In the genomic region with DNA sequence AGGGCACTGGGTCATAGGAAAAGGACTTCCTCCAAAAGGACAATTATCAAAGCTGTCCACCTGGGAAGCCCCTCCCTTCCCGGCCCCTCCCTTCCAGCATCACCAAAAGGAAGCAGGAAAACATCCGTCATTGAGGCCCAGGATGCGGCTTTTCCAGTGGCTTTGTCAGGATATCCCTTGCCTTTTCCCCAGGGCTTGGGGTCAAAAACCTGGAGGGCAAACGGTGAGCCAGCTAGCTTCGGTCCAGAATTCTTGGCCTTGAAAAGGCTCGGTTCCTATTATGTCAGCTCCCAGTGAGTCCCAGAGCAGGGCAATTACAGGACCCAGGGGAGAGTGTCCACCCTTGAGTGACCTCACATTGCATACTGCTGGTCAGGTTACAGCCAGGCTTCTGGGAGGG, we compare ENCODE assay signal across 19 mouse cellular contexts. TPM values are rescaled to one million over a fixed set of nuclear protein-coding genes. Genes with fewer than 3 reads are reported as not detected.
DNase-seq lines count a peak whose midpoint lies in the region; ATAC-seq and TF ChIP-seq lines count a peak whose summit lies in the region.
"Had no signal": no experiment of that assay in that cellular context is flagged by ENCODE, and none has a peak within 500 bp of the region (broad histone marks: within the 10 kb centered on the region; RNA-seq: fewer than 3 reads in every experiment).

No protein-coding gene starts in this region.

- no peak for TF ChIP-seq POLR2A in heart, adult 2 months (IDR thresholded peaks at IDR 0.05; ENCODE audit: insufficient read depth, low read depth, low read length)

- DNase-seq in heart, adult 2 months = peak; percentile 58 to 72
- no peak for DNase-seq in heart, postnatal 10 days
- DNase-seq in adrenal gland, postnatal 10 days = peak; percentile 62
- DNase-seq in thymus, postnatal 36 days = no peak
- no peak for DNase-seq in left cerebral cortex, postnatal 25 days (ENCODE audit: low spot score in 2 of 2)
- DNase-seq: cerebellum, adult 8-10 months; gastrocnemius, postnatal 25 days had no signal

- no peaks in the 10 kb centered on the region for H3K9me3 ChIP-seq in kidney, embryonic 16.5 days (ENCODE audit: low read length)
- no peaks in the 10 kb centered on the region for H3K9me3 ChIP-seq in forebrain, embryonic 16.5 days (ENCODE audit: control insufficient read depth, low read length)
- H3K9me3 ChIP-seq: forebrain, embryonic 15.5 days; hindbrain, embryonic 10.5 days; limb, embryonic 13.5 days; midbrain, embryonic 12.5 days had no signal

- no peak overlapping the region for H3K9ac ChIP-seq in heart, adult 2 months (ENCODE audit: low read depth, low read length)
- no peak overlapping the region for H3K9ac ChIP-seq in kidney, embryonic 16.5 days (replicated peaks; ENCODE audit: low read length)
- H3K9ac ChIP-seq in forebrain, embryonic 16.5 days (replicated peaks; ENCODE audit: low read depth, low read length) = no peak overlapping the region
- H3K9ac ChIP-seq: forebrain, embryonic 15.5 days; limb, embryonic 13.5 days; midbrain, embryonic 12.5 days had no signal

- TF ChIP-seq CTCF in heart, adult 2 months (IDR thresholded peaks at IDR 0.05) = no peak

- intact Hi-C loops in heart, adult 2 months (cut with DNase I) = no loop called here
- intact Hi-C loops in heart, postnatal 10 days (cut with DNase I) = no loop called here
- intact Hi-C loops in left cerebral cortex, postnatal 25 days (cut with DNase I) = no loop called here

- H3K36me3 ChIP-seq in heart, adult 2 months (ENCODE audit: control insufficient read depth, insufficient read depth, low read length) = no peaks in the 10 kb centered on the region
- no peaks in the 10 kb centered on the region for H3K36me3 ChIP-seq in kidney, embryonic 16.5 days (ENCODE audit: insufficient read depth, low read length)
- no peaks in the 10 kb centered on the region for H3K36me3 ChIP-seq in forebrain, embryonic 16.5 days (ENCODE audit: control insufficient read depth, insufficient read depth)
- H3K36me3 ChIP-seq: forebrain, embryonic 15.5 days; hindbrain, embryonic 10.5 days; limb, embryonic 13.5 days; midbrain, embryonic 12.5 days had no signal

- ATAC-seq in kidney, embryonic 16.5 days (ENCODE audit: low FRiP score, low TSS enrichment) = no peak
- no peak for ATAC-seq in forebrain, embryonic 16.5 days
- ATAC-seq: forebrain, embryonic 15.5 days had no signal

- 33% methylated on average over 6 of the region's 6 CpGs for WGBS in heart, adult 2 months
- 20% methylated on average over 6 of the region's 6 CpGs for whole genome bisulfite sequencing in kidney, embryonic 16.5 days
- WGBS in forebrain, embryonic 16.5 days = 60% methylated on average over 6 of the region's 6 CpGs

- H3K4me3 ChIP-seq in heart, adult 2 months = no peak overlapping the region
- no peak overlapping the region for H3K4me3 ChIP-seq in brown adipose tissue, adult 24 weeks (ENCODE audit: insufficient read depth, low read depth, low read length)
- no peak overlapping the region for H3K4me3 ChIP-seq in kidney, embryonic 16.5 days (ENCODE audit: low read length)
- H3K4me3 ChIP-seq in forebrain, embryonic 16.5 days (replicated peaks; ENCODE audit: low read length) = no peak overlapping the region
- H3K4me3 ChIP-seq: forebrain, embryonic 15.5 days; hindbrain, embryonic 10.5 days; limb, embryonic 13.5 days; midbrain, embryonic 12.5 days had no signal

- peak overlapping the region; percentile 99 for H3K27ac ChIP-seq in heart, adult 2 months
- peak overlapping the region; percentile 96 for H3K27ac ChIP-seq in brown adipose tissue, adult 24 weeks (replicated peaks; ENCODE audit: low read depth, low read length)
- H3K27ac ChIP-seq in kidney, embryonic 16.5 days (ENCODE audit: low read length) = peak overlapping the region; percentile 69
- H3K27ac ChIP-seq in forebrain, embryonic 16.5 days (ENCODE audit: low read length) = no peak overlapping the region
- H3K27ac ChIP-seq: forebrain, embryonic 15.5 days; limb, embryonic 13.5 days; midbrain, embryonic 12.5 days had no signal

- no peak overlapping the region for H3K4me2 ChIP-seq in kidney, embryonic 16.5 days (replicated peaks; ENCODE audit: low read depth, low read length)
- H3K4me2 ChIP-seq in forebrain, embryonic 16.5 days (ENCODE audit: low read length) = no peak overlapping the region
- H3K4me2 ChIP-seq: forebrain, embryonic 15.5 days; limb, embryonic 13.5 days; midbrain, embryonic 12.5 days had no signal

- H3K27me3 ChIP-seq in heart, adult 2 months (ENCODE audit: control insufficient read depth, insufficient read depth, low read length) = no peaks in the 10 kb centered on the region
- no peaks in the 10 kb centered on the region for H3K27me3 ChIP-seq in kidney, embryonic 16.5 days (ENCODE audit: insufficient read depth, low read length)
- H3K27me3 ChIP-seq in forebrain, embryonic 16.5 days (replicated peaks; ENCODE audit: control insufficient read depth, insufficient read depth, low read length) = 0 out of 2 replicates have a peak, but pooled peaks cover 2% of the 10 kb centered on the region
- H3K27me3 ChIP-seq: limb, embryonic 13.5 days had no signal

- peaks cover 22% of the 10 kb centered on the region for H3K4me1 ChIP-seq in heart, adult 2 months (ENCODE audit: control insufficient read depth, insufficient read depth, low read length)
- H3K4me1 ChIP-seq in brown adipose tissue, adult 24 weeks (ENCODE audit: control insufficient read depth, insufficient read depth, insufficient read length, low read length) = peaks cover 44% of the 10 kb centered on the region
- peaks cover 67% of the 10 kb centered on the region for H3K4me1 ChIP-seq in kidney, embryonic 16.5 days (ENCODE audit: insufficient read depth, low read length)
- H3K4me1 ChIP-seq in forebrain, embryonic 16.5 days (replicated peaks; ENCODE audit: control insufficient read depth, insufficient read depth, low read length) = peaks cover 7% of the 10 kb centered on the region

- no peaks in the 10 kb centered on the region for H3K79me2 ChIP-seq in heart, adult 2 months (replicated peaks; ENCODE audit: control insufficient read depth, insufficient read depth, low read length)

- peak; percentile 88 for TF ChIP-seq EP300 in heart, adult 2 months (IDR thresholded peaks at IDR 0.05; ENCODE audit: insufficient read depth, low read depth, low read length)

RNA-seq across cellular contexts. Expression of gene Sema4c, which starts 2.8 kb away (rescaled TPM):
- 10 to 100 TPM; 10.6 to 11.1 TPM for total RNA-seq in heart, adult 2 months (2021)
- polyA plus RNA-seq in heart, adult 2 months (2012; rRNA removed) = 12.7 and 15.2 TPM in 2 replicates
- total RNA-seq in heart, postnatal 10 days (2021) = 10 to 100 TPM; 24.4 to 25.0 TPM
- 10 to 100 TPM; 27.3 to 28.9 TPM for total RNA-seq in adrenal gland, postnatal 10 days (2021)
- 4.1 and 6.7 TPM in 2 replicates for polyA plus RNA-seq in brown adipose tissue, adult 24 weeks (2012; ENCODE audit: insufficient read depth, insufficient read length, missing spikeins)
- 21.4 and 21.9 TPM in 2 replicates for polyA plus RNA-seq in kidney, embryonic 16.5 days (2015; fragmentation: Nextera tagmentation; extraction: Ambion mirVana)
- total RNA-seq in left cerebral cortex, postnatal 25 days (2021) = 10 to 100 TPM; 16.0 to 16.9 TPM
- polyA plus RNA-seq in forebrain, embryonic 16.5 days (2015; fragmentation: Nextera tagmentation; extraction: Ambion mirVana) = 35.4 and 37.3 TPM in 2 replicates

RNA-seq across cellular contexts. Expression of gene Ankrd39, which starts 13.7 kb away (rescaled TPM):
- total RNA-seq in heart, adult 2 months (2021) = 1 to 10 TPM; 6.2 to 6.3 TPM
- polyA plus RNA-seq in heart, adult 2 months (2012; rRNA removed) = 11.1 TPM in 2 replicates
- 10 to 100 TPM; 12.9 to 14.1 TPM for total RNA-seq in heart, postnatal 10 days (2021)
- total RNA-seq in adrenal gland, postnatal 10 days (2021) = 10 to 100 TPM; 12.9 to 21.6 TPM
- polyA plus RNA-seq in brown adipose tissue, adult 24 weeks (2012; ENCODE audit: insufficient read depth, insufficient read length, missing spikeins) = 5.0 and 8.4 TPM in 2 replicates
- polyA plus RNA-seq in kidney, embryonic 16.5 days (2015; fragmentation: Nextera tagmentation; extraction: Ambion mirVana) = 29.2 and 30.0 TPM in 2 replicates
- total RNA-seq in left cerebral cortex, postnatal 25 days (2021) = 10 to 100 TPM; 11.1 to 13.0 TPM
- polyA plus RNA-seq in forebrain, embryonic 16.5 days (2015; fragmentation: Nextera tagmentation; extraction: Ambion mirVana) = 15.4 and 24.4 TPM in 2 replicates

RNA-seq across cellular contexts. Expression of gene Gm42417, which starts 21.7 kb away (rescaled TPM):
- 100 to 1,000 TPM; 148 to 172 TPM for total RNA-seq in heart, adult 2 months (2021)
- 0.09 TPM in 1 of 2 replicates, not detected in the other for polyA plus RNA-seq in heart, adult 2 months (2012; rRNA removed)
- total RNA-seq in heart, postnatal 10 days (2021) = 100 to 1,000 TPM in 1 of 2 experiments, 10 to 100 TPM in 1; 90.6 to 123 TPM
- 10 to 100 TPM; 10.2 to 32.9 TPM for total RNA-seq in adrenal gland, postnatal 10 days (2021)
- polyA plus RNA-seq in brown adipose tissue, adult 24 weeks (2012; ENCODE audit: insufficient read depth, insufficient read length, missing spikeins) = 4.1 and 7.8 TPM in 2 replicates
- polyA plus RNA-seq in kidney, embryonic 16.5 days (2015; fragmentation: Nextera tagmentation; extraction: Ambion mirVana) = 0.30 and 1.5 TPM in 2 replicates
- total RNA-seq in left cerebral cortex, postnatal 25 days (2021) = not detected
- polyA plus RNA-seq in forebrain, embryonic 16.5 days (2015; fragmentation: Nextera tagmentation; extraction: Ambion mirVana) = 0.22 and 0.42 TPM in 2 replicates
- total RNA-seq: layer of hippocampus, postnatal 14 days; MEL had no signal
- polyA plus RNA-seq: forebrain, embryonic 15.5 days; intestine, embryonic 14.5 days; midbrain, embryonic 12.5 days; small intestine, adult 2 months; stomach, embryonic 14.5 days had no signal

RNA-seq across cellular contexts. Expression of gene Ankrd23, which starts 24.2 kb away (rescaled TPM):
- 100 to 1,000 TPM; 310 to 338 TPM for total RNA-seq in heart, adult 2 months (2021)
- 397 and 412 TPM in 2 replicates for polyA plus RNA-seq in heart, adult 2 months (2012; rRNA removed)
- total RNA-seq in heart, postnatal 10 days (2021) = 100 to 1,000 TPM; 189 to 244 TPM
- 10 to 100 TPM; 22.5 to 73.8 TPM for total RNA-seq in adrenal gland, postnatal 10 days (2021)
- polyA plus RNA-seq in brown adipose tissue, adult 24 weeks (2012; ENCODE audit: insufficient read depth, insufficient read length, missing spikeins) = 17.9 and 25.2 TPM in 2 replicates
- 15.2 and 21.7 TPM in 2 replicates for polyA plus RNA-seq in kidney, embryonic 16.5 days (2015; fragmentation: Nextera tagmentation; extraction: Ambion mirVana)
- 1 to 10 TPM; 6.1 to 6.3 TPM for total RNA-seq in left cerebral cortex, postnatal 25 days (2021)
- polyA plus RNA-seq in forebrain, embryonic 16.5 days (2015; fragmentation: Nextera tagmentation; extraction: Ambion mirVana) = 9.3 and 13.2 TPM in 2 replicates

RNA-seq across cellular contexts. Expression of gene Cnnm3, which starts 49.2 kb away (rescaled TPM):
- total RNA-seq in heart, adult 2 months (2021) = 10 to 100 TPM; 11.1 to 15.1 TPM
- polyA plus RNA-seq in heart, adult 2 months (2012; rRNA removed) = 14.1 and 15.6 TPM in 2 replicates
- 10 to 100 TPM; 15.3 to 18.3 TPM for total RNA-seq in heart, postnatal 10 days (2021)
- 10 to 100 TPM; 23.1 to 29.8 TPM for total RNA-seq in adrenal gland, postnatal 10 days (2021)
- 7.2 and 7.3 TPM in 2 replicates for polyA plus RNA-seq in brown adipose tissue, adult 24 weeks (2012; ENCODE audit: insufficient read depth, insufficient read length, missing spikeins)
- 3.5 and 3.7 TPM in 2 replicates for polyA plus RNA-seq in kidney, embryonic 16.5 days (2015; fragmentation: Nextera tagmentation; extraction: Ambion mirVana)
- total RNA-seq in left cerebral cortex, postnatal 25 days (2021) = 10 to 100 TPM; 32.1 to 32.7 TPM
- polyA plus RNA-seq in forebrain, embryonic 16.5 days (2015; fragmentation: Nextera tagmentation; extraction: Ambion mirVana) = 4.8 and 5.8 TPM in 2 replicates

Comparison
In these comparisons a context has a peak if more than half of its experiments do, and no peak if none do; other contexts are left out.
1. DNase-seq: peak in heart, adult 2 months (2 of 2) and adrenal gland, postnatal 10 days (single experiment); none in heart, postnatal 10 days (0 of 2), thymus, postnatal 36 days (0 of 2) and left cerebral cortex, postnatal 25 days (0 of 2).
2. RNA of gene Gm42417, which starts 21.7 kb away (total RNA-seq): 148 to 172 TPM in heart, adult 2 months, 90.6 to 123 TPM in heart, postnatal 10 days and 10.2 to 32.9 TPM in adrenal gland, postnatal 10 days; not detected in left cerebral cortex, postnatal 25 days; every median in the first group is over 4 times any median in the second.